ENCODE assay signal across 8 mouse cellular contexts in the genomic region with DNA sequence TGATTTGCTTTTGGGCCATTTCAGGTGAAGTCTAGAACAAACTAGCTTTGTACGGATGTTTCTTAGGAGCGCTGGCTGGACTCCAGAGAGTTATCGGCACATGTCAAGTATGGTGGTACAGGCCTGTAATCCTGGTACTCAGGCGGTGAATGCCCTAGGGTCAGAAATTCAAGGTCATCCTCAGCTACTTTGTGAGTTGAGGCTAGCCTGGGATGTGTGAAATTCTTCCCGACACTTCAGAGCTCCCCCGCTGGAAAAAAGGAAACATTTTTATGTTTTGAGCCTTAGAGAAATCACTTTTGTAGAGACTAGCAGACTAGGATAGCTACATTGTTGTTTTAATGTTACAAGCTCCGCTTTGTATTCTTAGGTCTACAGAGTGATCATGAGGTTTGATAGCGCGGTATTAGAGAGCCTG. TPM values are rescaled to one million over a fixed set of nuclear protein-coding genes. Genes with fewer than 3 reads are reported as not detected.
DNase-seq lines count a peak whose midpoint lies in the region; ATAC-seq lines count a peak whose summit lies in the region.

No protein-coding gene starts in this region.

- 72% methylated on average over 9 of the region's 9 CpGs for WGBS in heart, embryonic 13.5 days
- WGBS in limb, embryonic 13.5 days = 91% methylated on average over 9 of the region's 9 CpGs

- no peaks in the 10 kb centered on the region for H3K9me3 ChIP-seq in heart, embryonic 13.5 days
- no peaks in the 10 kb centered on the region for H3K9me3 ChIP-seq in limb, embryonic 13.5 days

- H3K4me1 ChIP-seq in heart, embryonic 13.5 days = peaks cover 25% of the 10 kb centered on the region
- H3K4me1 ChIP-seq in limb, embryonic 13.5 days = peaks cover 20% of the 10 kb centered on the region

- H3K4me3 ChIP-seq in heart, embryonic 13.5 days = peak overlapping the region; percentile 73
- H3K4me3 ChIP-seq in limb, embryonic 13.5 days = peak overlapping the region; percentile 71

- H3K27ac ChIP-seq in heart, embryonic 13.5 days (replicated peaks) = no peak overlapping the region
- no peak overlapping the region for H3K27ac ChIP-seq in limb, embryonic 13.5 days

- no peaks in the 10 kb centered on the region for H3K27me3 ChIP-seq in heart, embryonic 13.5 days (replicated peaks)
- H3K27me3 ChIP-seq in limb, embryonic 13.5 days = no peaks in the 10 kb centered on the region

- peaks cover 21% of the 10 kb centered on the region for H3K36me3 ChIP-seq in heart, embryonic 13.5 days
- peaks cover 10% of the 10 kb centered on the region for H3K36me3 ChIP-seq in limb, embryonic 13.5 days

- no peak for ATAC-seq in heart, embryonic 13.5 days (ENCODE audit: extremely low read depth, insufficient number of reproducible peaks, low FRiP score, low TSS enrichment)
- no peak for ATAC-seq in limb, embryonic 13.5 days (ENCODE audit: low FRiP score, low read depth)

- DNase-seq in gastrocnemius, postnatal 10 days = peak; percentile 11
- no peak for DNase-seq in gastrocnemius, postnatal 4 days (ENCODE audit: low spot score in 2 of 2)
- peak; percentile 62 for DNase-seq in R1 (ENCODE audit: low read depth, low spot score)
- no peak for DNase-seq in thymus, postnatal 4 days
- DNase-seq in urinary bladder, postnatal 4 days (ENCODE audit: low spot score in 2 of 2) = no peak
- no peak for DNase-seq in urinary bladder, postnatal 25 days (ENCODE audit: low spot score)

- peak overlapping the region; percentile 87 for H3K9ac ChIP-seq in heart, embryonic 13.5 days
- peak overlapping the region; percentile 76 for H3K9ac ChIP-seq in limb, embryonic 13.5 days

- H3K4me2 ChIP-seq in heart, embryonic 13.5 days = peak overlapping the region; percentile 94
- H3K4me2 ChIP-seq in limb, embryonic 13.5 days (replicated peaks) = peak overlapping the region; percentile 84

RNA-seq across cellular contexts. Expression of a gene that starts 1.1 kb away (rescaled TPM):
- 10 to 100 TPM; 66.2 to 71.1 TPM for total RNA-seq in gastrocnemius, postnatal 10 days (2021)
- 10 to 100 TPM; 70.7 to 74.1 TPM for total RNA-seq in gastrocnemius, postnatal 4 days (2021)
- polyA plus RNA-seq in heart, embryonic 13.5 days (2015; fragmentation: Nextera tagmentation; extraction: Ambion mirVana) = 95.3 and 108 TPM in 2 replicates
- polyA plus RNA-seq in limb, embryonic 13.5 days (2015; fragmentation: Nextera tagmentation; extraction: Ambion mirVana) = 139 and 148 TPM in 2 replicates

Comparison
In these comparisons a context has a peak if more than half of its experiments do, and no peak if none do; other contexts are left out.
1. DNase-seq: peak in gastrocnemius, postnatal 10 days (single experiment) and R1 (single experiment); none in gastrocnemius, postnatal 4 days (0 of 2), thymus, postnatal 4 days (single experiment), urinary bladder, postnatal 4 days (0 of 2) and urinary bladder, postnatal 25 days (single experiment).